Mouse (Mus musculus) neural tube, embryonic 11.5 days (tissue): ENCODE data around the gene Notch2. TPM values are rescaled to one million over a fixed set of nuclear protein-coding genes. Genes with fewer than 3 reads are reported as not detected.

Experiments used
- ATAC-seq: fragments of 200-750 bp; cut with Nextera tagmentation; 2 replicates; pipeline ENCODE4 v1.8.0; 2017; ENCODE audit warnings: moderate number of reproducible peaks, mild to moderate bottlenecking, moderate TSS enrichment, moderate library complexity; ENCODE audit not compliant: insufficient read depth, low FRiP score, low TSS enrichment
- DNase-seq: peaks from one replicate; pipeline ENCODE4 v3.0.0-alpha.2; 2015; ENCODE audit warnings: low spot score
- H3K27ac ChIP-seq: fragments of 300-500 bp; sonication (generic); 2 replicates; pipeline ENCODE4 v1.5.1; 2014; ENCODE audit warnings: low read depth, mild to moderate bottlenecking, low read length
- H3K27me3 ChIP-seq: fragments of 300-500 bp; sonication (generic); 2 replicates; pipeline ENCODE4 v1.6.1; 2014; ENCODE audit warnings: mild to moderate bottlenecking, low read length, mixed read lengths; ENCODE audit not compliant: control insufficient read depth, insufficient read depth
- H3K36me3 ChIP-seq: fragments of 300-500 bp; sonication (generic); 2 replicates; pipeline ENCODE4 v1.6.1; 2014; ENCODE audit warnings: mild to moderate bottlenecking, low read length, moderate library complexity, mixed read lengths; ENCODE audit not compliant: control insufficient read depth, insufficient read depth
- H3K4me1 ChIP-seq: fragments of 300-500 bp; sonication (generic); 2 replicates; pipeline ENCODE4 v1.6.1; 2014; ENCODE audit warnings: low read length, mixed read lengths; ENCODE audit not compliant: control insufficient read depth, insufficient read depth
- H3K4me2 ChIP-seq: fragments of 300-500 bp; sonication (generic); 2 replicates; pipeline ENCODE4 v1.6.1; 2014; ENCODE audit warnings: low read depth, mild to moderate bottlenecking, moderate library complexity
- H3K4me3 ChIP-seq: fragments of 300-500 bp; sonication (generic); 2 replicates; pipeline ENCODE4 v1.5.1; 2014; ENCODE audit warnings: low read depth, low read length
- H3K9ac ChIP-seq: fragments of 300-500 bp; sonication (generic); 2 replicates; pipeline ENCODE4 v1.6.1; 2014; ENCODE audit warnings: mild to moderate bottlenecking, low read length
- H3K9me3 ChIP-seq: fragments of 300-500 bp; sonication (generic); 2 replicates; pipeline ENCODE4 v1.6.1; 2016; ENCODE audit warnings: low read length; ENCODE audit not compliant: control insufficient read depth
- whole genome bisulfite sequencing: fragments of 180-500 bp; shearing (Covaris S2); extraction: QIAGEN DNeasy Blood & Tissue Kit; methylation state at CpG from one replicate; pipeline ENCODE4 v1.1.7; 2014; 5-methylcytosine and 5-hydroxymethylcytosine counted together
- polyA plus RNA-seq: library from polyadenylated mRNA; unstranded; fragments of >200 nt; fragmentation: Nextera tagmentation; extraction: Ambion mirVana; gene quantifications from 2 replicates; pipeline ENCODE4 v1.2.1, GENCODE M21; 2014

The Notch2 gene
- polyA plus RNA-seq, 1 experiment from 2014 or later: 24.6 TPM

DNA sequence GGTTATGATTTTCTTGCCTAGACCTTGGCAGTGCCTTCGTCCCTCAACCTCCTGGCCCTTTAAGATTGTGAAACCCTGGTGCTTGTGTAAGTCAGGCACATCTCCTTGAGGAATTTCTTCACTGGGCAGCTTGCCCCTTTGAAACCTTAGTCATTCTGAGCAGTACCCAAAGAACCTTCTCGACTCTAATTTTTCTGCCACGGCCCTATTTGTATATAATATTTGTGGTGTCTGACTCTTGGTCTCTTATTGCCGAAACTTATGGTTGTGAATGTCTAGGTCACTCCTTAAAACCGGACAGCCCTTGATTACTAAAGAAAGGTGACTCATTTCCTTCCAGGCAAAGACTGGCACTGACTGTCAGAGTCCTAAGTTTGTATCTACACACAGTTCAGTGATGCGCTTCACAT is 43.6 kb downstream of the Notch2 start:
- no peaks in the 10 kb centered on the region for H3K36me3 ChIP-seq
- WGBS: 89% methylated on average over 6 of the region's 6 CpGs
- H3K9ac ChIP-seq: no peak overlapping the region
- H3K9me3 ChIP-seq: no peaks in the 10 kb centered on the region
- ATAC-seq (no peak), DNase-seq (no peak)
- no peak overlapping the region for H3K4me3 ChIP-seq
- H3K4me2 ChIP-seq: no peak overlapping the region
- no peaks in the 10 kb centered on the region for H3K27me3 ChIP-seq
- peaks cover 4% of the 10 kb centered on the region for H3K4me1 ChIP-seq
- H3K27ac ChIP-seq: no peak overlapping the region

GRCm38 (mm10) chr3:98059076-98059475 is 45.7 kb downstream of the Notch2 start:
- DNase-seq (no peak), ATAC-seq (no peak)
- Histone ChIP-seq H3K4me3 (no peak overlapping the region), H3K27ac (no peak overlapping the region), H3K36me3 (no peaks in the 10 kb centered on the region), H3K4me1 (peaks cover 17% of the 10 kb centered on the region), H3K9ac (no peak overlapping the region), H3K27me3 (no peaks in the 10 kb centered on the region), H3K4me2 (no peak overlapping the region), H3K9me3 (no peaks in the 10 kb centered on the region)
- WGBS: 84% methylated on average over 4 of the region's 4 CpGs

GRCm38 (mm10) chr3:98060981-98061660 is 47.8 kb downstream of the Notch2 start:
- DNase-seq (peak; percentile 28), ATAC-seq (no peak)
- H3K27me3 ChIP-seq: no peaks in the 10 kb centered on the region
- no peak overlapping the region for H3K4me2 ChIP-seq
- no peak overlapping the region for H3K4me3 ChIP-seq
- H3K9me3 ChIP-seq: no peaks in the 10 kb centered on the region
- WGBS: 22% methylated on average over 7 of the region's 7 CpGs
- H3K4me1 ChIP-seq: peaks cover 19% of the 10 kb centered on the region
- H3K36me3 ChIP-seq: no peaks in the 10 kb centered on the region
- H3K27ac ChIP-seq: no peak overlapping the region
- H3K9ac ChIP-seq: no peak overlapping the region

DNA sequence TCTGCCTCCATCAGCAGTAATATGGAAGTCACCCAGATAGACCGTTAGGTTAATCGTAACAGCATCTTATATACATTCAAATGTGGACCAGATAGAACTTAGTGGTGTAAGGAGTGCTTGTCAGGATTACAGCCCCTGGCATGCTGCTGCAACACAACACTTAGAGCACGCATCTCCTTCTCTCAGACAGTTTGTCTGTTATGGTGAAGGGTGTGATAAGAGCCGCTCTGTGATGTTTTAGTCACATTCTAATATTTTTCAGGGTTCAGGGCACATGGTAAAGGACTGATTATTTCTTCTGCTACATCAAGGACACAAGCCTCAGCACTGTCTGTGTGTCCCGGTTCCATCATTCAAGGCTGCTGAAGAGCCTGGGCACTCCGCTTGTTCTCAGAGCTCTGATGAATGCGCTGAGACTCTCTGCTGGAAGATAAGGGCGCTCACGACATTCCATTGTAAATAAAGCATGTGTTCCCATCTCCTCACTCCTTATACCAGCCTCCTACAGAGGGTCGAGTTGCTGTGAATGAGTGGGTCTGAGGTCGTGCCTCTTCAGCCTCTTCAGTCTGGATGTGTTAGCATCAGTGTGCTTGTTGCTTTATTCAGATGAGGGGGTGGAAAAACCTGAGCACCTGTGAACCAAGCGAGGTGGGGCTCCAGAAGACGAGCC is 48.5 kb downstream of the Notch2 start:
- H3K27me3 ChIP-seq: no peaks in the 10 kb centered on the region
- peaks cover 19% of the 10 kb centered on the region for H3K4me1 ChIP-seq
- H3K4me3 ChIP-seq: no peak overlapping the region
- H3K4me2 ChIP-seq: no peak overlapping the region
- no peak overlapping the region for H3K9ac ChIP-seq
- DNase-seq: no peak
- no peak for ATAC-seq
- WGBS: 51% methylated on average over 13 of the region's 13 CpGs
- no peaks in the 10 kb centered on the region for H3K36me3 ChIP-seq
- H3K9me3 ChIP-seq: no peaks in the 10 kb centered on the region
- H3K27ac ChIP-seq: no peak overlapping the region

GRCm38 (mm10) chr3:98062591-98063185 is 49.4 kb downstream of the Notch2 start:
- H3K27me3 ChIP-seq: no peaks in the 10 kb centered on the region
- H3K4me1 ChIP-seq: peaks cover 19% of the 10 kb centered on the region
- no peak overlapping the region for H3K4me3 ChIP-seq
- H3K27ac ChIP-seq: peak overlapping the region; percentile 54; the same call in 1 of the 2 replicates
- DNase-seq: no peak
- no peak for ATAC-seq
- H3K9me3 ChIP-seq: no peaks in the 10 kb centered on the region
- no peaks in the 10 kb centered on the region for H3K36me3 ChIP-seq
- no peak overlapping the region for H3K9ac ChIP-seq
- 84% methylated on average over 1 of the region's 1 CpGs for WGBS
- no peak overlapping the region for H3K4me2 ChIP-seq

DNA sequence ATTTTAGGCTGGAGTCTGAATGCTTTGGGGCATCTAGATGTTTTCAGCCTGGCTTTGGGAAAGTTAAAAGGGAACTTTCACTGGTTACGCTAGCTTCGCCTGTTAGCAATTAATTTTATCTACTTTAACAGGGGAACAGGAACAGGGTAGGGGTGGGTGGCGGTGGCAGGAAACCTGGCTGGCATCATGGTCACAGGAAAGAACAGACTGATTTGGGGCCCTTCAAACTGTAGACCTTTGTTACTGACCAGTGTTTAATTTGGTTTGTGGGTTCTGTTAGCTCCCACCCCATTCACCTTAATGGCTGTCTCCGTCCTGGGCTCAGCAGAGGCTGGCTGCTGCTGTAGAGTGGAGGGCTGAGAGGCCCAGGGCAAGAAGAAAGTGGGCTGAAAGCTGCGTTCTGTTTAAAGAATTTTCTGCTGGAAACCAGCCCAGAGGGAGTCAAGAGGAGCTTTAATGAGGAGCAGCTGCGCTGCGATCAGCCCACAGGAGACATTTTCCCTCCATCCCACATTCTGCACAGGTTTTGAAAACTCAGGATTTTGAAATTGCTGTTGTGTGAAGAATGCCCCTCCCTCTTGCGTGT is 50.0 kb downstream of the Notch2 start:
- Histone ChIP-seq H3K9ac (no peak overlapping the region), H3K4me2 (no peak overlapping the region), H3K27ac (peak overlapping the region; percentile 54), H3K4me1 (peaks cover 19% of the 10 kb centered on the region), H3K4me3 (no peak overlapping the region), H3K36me3 (no peaks in the 10 kb centered on the region), H3K9me3 (no peaks in the 10 kb centered on the region), H3K27me3 (no peaks in the 10 kb centered on the region)
- ATAC-seq (peak; percentile 49; the same call in 1 of the 2 replicates), DNase-seq (peak; percentile 38)
- 38% methylated on average over 8 of the region's 8 CpGs for WGBS

DNA sequence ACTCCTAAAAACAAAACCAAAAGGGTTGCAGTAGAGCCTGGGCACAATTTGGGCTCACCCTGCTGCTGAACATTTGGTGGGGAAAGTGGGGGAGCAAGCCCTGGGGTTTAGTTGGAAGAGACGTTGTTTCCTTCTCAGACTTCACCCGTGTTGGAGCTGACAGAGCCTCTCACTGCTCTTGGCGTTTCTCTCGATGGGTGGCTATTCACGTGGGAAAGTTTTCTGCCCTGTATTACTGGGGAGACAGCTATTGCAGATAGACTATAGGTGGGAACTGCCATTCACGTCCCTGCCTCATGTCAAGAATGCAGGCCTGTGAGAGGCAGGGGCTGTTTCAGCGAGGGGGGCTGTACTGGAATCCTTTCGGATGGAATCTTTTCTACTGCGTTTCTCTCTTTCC is 50.5 kb downstream of the Notch2 start:
- Histone ChIP-seq H3K27ac (peak overlapping the region; percentile 54), H3K4me2 (no peak overlapping the region), H3K4me1 (peaks cover 19% of the 10 kb centered on the region), H3K9ac (no peak overlapping the region), H3K9me3 (no peaks in the 10 kb centered on the region), H3K36me3 (no peaks in the 10 kb centered on the region), H3K27me3 (no peaks in the 10 kb centered on the region), H3K4me3 (no peak overlapping the region)
- DNase-seq (no peak), ATAC-seq (no peak)
- WGBS: 35% methylated on average over 9 of the region's 9 CpGs

GRCm38 (mm10) chr3:98065004-98065403 is 51.7 kb downstream of the Notch2 start:
- 88% methylated on average over 8 of the region's 8 CpGs for WGBS
- Histone ChIP-seq H3K36me3 (no peaks in the 10 kb centered on the region), H3K4me3 (no peak overlapping the region), H3K27ac (no peak overlapping the region), H3K4me1 (peaks cover 19% of the 10 kb centered on the region), H3K27me3 (no peaks in the 10 kb centered on the region), H3K9ac (no peak overlapping the region), H3K4me2 (no peak overlapping the region), H3K9me3 (no peaks in the 10 kb centered on the region)
- ATAC-seq (no peak), DNase-seq (no peak)
